In genomic region chr8:108027561-108028025, GRCm38 (mm10) we compare ENCODE assay signal across 9 mouse cellular contexts.
DNase-seq lines count a peak whose midpoint lies in the region; ATAC-seq lines count a peak whose summit lies in the region.
"Had no signal": no experiment of that assay in that cellular context is flagged by ENCODE, and none has a peak within 500 bp of the region (broad histone marks: within the 10 kb centered on the region; RNA-seq: fewer than 3 reads in every experiment).

No protein-coding gene starts in this region.

- H3K9ac ChIP-seq in heart, embryonic 14.5 days (ENCODE audit: low read length) = no peak overlapping the region
- no peak overlapping the region for H3K9ac ChIP-seq in hindbrain, embryonic 12.5 days
- H3K9ac ChIP-seq: liver, postnatal 0 days had no signal

- H3K4me3 ChIP-seq in heart, embryonic 14.5 days (ENCODE audit: control insufficient read depth in 1 of 2, insufficient read depth in 1 of 2, low read depth in 1 of 2, low read length in 2 of 2) = peak overlapping the region; percentile 17 to 21; a peak in 3 of 4 replicates
- H3K4me3 ChIP-seq in hindbrain, embryonic 12.5 days = no peak overlapping the region

- no peak for DNase-seq in heart, adult 9 months (ENCODE audit: low spot score in 2 of 2)
- DNase-seq in adrenal gland, postnatal 14 days = peak; percentile 38
- peak; percentile 77 for DNase-seq in neural tube, embryonic 10.5 days (ENCODE audit: extremely low spot score, low spot score)
- DNase-seq in right cerebral cortex, postnatal 14 days = no peak
- no peak for DNase-seq in testis, postnatal 10 days (ENCODE audit: low spot score)
- DNase-seq in layer of hippocampus, postnatal 10 days (ENCODE audit: low spot score in 2 of 2) = no peak
- DNase-seq: liver, postnatal 0 days had no signal

- no peaks in the 10 kb centered on the region for H3K9me3 ChIP-seq in heart, embryonic 14.5 days (ENCODE audit: control insufficient read depth, low read length)
- no peaks in the 10 kb centered on the region for H3K9me3 ChIP-seq in hindbrain, embryonic 12.5 days (replicated peaks)

- ATAC-seq in heart, embryonic 14.5 days (ENCODE audit: insufficient number of reproducible peaks, insufficient read depth, low FRiP score, low read depth) = no peak
- no peak for ATAC-seq in hindbrain, embryonic 12.5 days (ENCODE audit: low FRiP score)
- ATAC-seq: liver, postnatal 0 days had no signal

- 28% methylated on average over 20 of the region's 20 CpGs for WGBS in heart, embryonic 14.5 days
- WGBS in hindbrain, embryonic 12.5 days = 44% methylated on average over 20 of the region's 20 CpGs

- H3K36me3 ChIP-seq in heart, embryonic 14.5 days (ENCODE audit: control insufficient read depth, insufficient read depth, low read length) = no peaks in the 10 kb centered on the region
- H3K36me3 ChIP-seq in hindbrain, embryonic 12.5 days = no peaks in the 10 kb centered on the region

- H3K4me2 ChIP-seq in heart, embryonic 14.5 days (ENCODE audit: low read length) = peak overlapping the region; percentile 59
- peak overlapping the region; percentile 11 for H3K4me2 ChIP-seq in hindbrain, embryonic 12.5 days (replicated peaks)

- peaks cover 0 to 2% of the 10 kb centered on the region in 2 experiments; a peak in 1 of 4 replicates for H3K4me1 ChIP-seq in heart, embryonic 14.5 days (ENCODE audit: control insufficient read depth in 2 of 2, insufficient read depth in 2 of 2, low read length in 2 of 2)
- peaks cover 14% of the 10 kb centered on the region for H3K4me1 ChIP-seq in hindbrain, embryonic 12.5 days

- no peaks in the 10 kb centered on the region for H3K27me3 ChIP-seq in heart, embryonic 14.5 days (ENCODE audit: control insufficient read depth, insufficient read depth, low read length)
- H3K27me3 ChIP-seq in hindbrain, embryonic 12.5 days = no peaks in the 10 kb centered on the region

- no peak overlapping the region for H3K27ac ChIP-seq in heart, embryonic 14.5 days (replicated peaks in 1 of 2; ENCODE audit: control insufficient read depth in 1 of 2, insufficient read depth in 1 of 2, low read depth in 2 of 2, low read length in 2 of 2)
- peak overlapping the region; percentile 23; the same call in 1 of the 2 replicates for H3K27ac ChIP-seq in hindbrain, embryonic 12.5 days

Comparison
In these comparisons a context has a peak if more than half of its experiments do, and no peak if none do; other contexts are left out.
1. DNase-seq: peak in adrenal gland, postnatal 14 days (single experiment) and neural tube, embryonic 10.5 days (single experiment); none in heart, adult 9 months (0 of 2), right cerebral cortex, postnatal 14 days (single experiment), testis, postnatal 10 days (single experiment) and layer of hippocampus, postnatal 10 days (0 of 2).